Mouse (Mus musculus): Measurements from ENCODE around the gene Mgat4a.

DNA sequence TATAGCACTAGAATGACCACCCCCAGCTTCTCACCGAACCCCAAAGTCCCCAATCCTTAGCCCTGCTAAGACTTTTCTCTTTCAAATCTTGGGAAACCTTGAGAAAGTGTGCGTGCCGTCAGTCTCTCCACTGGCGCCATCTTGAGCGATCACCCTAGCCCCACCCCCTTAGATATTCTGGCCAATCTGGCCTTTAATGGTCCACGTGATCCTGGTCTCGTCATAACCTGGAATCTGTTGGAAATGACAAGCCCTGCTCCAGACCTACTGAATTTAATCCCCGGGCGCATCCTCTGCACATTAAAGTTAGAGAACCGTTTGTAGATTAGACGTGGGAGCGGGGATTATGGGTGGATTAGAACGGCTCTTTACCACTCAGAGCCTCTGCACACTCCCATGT, 38.9 kb upstream of the Mgat4a start:
- no peak for TF ChIP-seq GATA1 (IDR thresholded peaks at IDR 0.05; ENCODE audit: low read length)
- no peak for TF ChIP-seq TAL1 (IDR thresholded peaks at IDR 0.05; ENCODE audit: low read length)

Data from erythroblast, embryonic 14.5 days (primary cell).